Mouse (Mus musculus) brown adipose tissue, adult 24 weeks (tissue): Measurements from ENCODE around the gene Srrm3. TPM values are rescaled to one million over a fixed set of nuclear protein-coding genes. Genes with fewer than 3 reads are reported as not detected.
A peak's percentile ranks its signal among the peaks of the same experiment; 100 is the strongest.

Experiments used
- H3K27ac ChIP-seq: fragments of 200-500 bp; replicated peaks from 2 replicates; pipeline ENCODE4 v1.5.1; 2012; ENCODE audit warnings: low read depth, mild to moderate bottlenecking, low read length
- H3K4me1 ChIP-seq: fragments of 200-500 bp; 2 replicates; pipeline ENCODE4 v1.6.1; 2012; ENCODE audit warnings: low read length, mixed read lengths; ENCODE audit not compliant: control insufficient read depth, insufficient read depth, insufficient read length
- H3K4me3 ChIP-seq: fragments of 200-500 bp; 2 replicates; pipeline ENCODE4 v1.5.1; 2012; ENCODE audit warnings: low read depth, mild to moderate bottlenecking, low read length, moderate library complexity; ENCODE audit not compliant: insufficient read depth
- polyA plus RNA-seq: library from polyadenylated mRNA; stranded (reverse); fragments of >200 nt; gene quantifications from 2 replicates; pipeline ENCODE4 v1.2.4, GENCODE M21; 2012; ENCODE audit not compliant: missing spikeins, insufficient read depth, insufficient read length

Gene Srrm3
- polyA plus RNA-seq, 1 experiment, result not detected

DNA sequence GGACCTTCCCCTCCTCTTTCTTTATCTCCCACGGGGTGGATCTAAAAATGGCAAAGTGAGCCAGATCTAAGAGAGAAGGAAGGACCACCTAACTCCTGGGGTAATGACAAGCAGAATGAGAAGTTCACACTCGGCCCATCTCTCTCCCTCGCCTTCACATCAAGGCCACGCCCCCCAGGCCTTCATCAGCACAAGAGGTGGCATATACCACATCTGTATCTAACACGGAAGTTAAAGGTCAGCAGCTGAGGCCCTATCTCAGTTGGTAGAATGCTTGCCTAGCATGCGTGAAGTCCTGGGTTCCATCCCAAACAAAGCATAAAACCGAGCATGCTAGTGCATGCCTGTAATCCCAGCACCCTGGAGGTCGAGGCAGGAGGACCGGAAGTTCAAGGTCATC is 67.1 kb downstream of the Srrm3 start:
- peaks cover 6% of the 10 kb centered on the region; the same call in 1 of the 2 replicates for H3K4me1 ChIP-seq
- no peak overlapping the region for H3K27ac ChIP-seq
- no peak overlapping the region for H3K4me3 ChIP-seq

DNA sequence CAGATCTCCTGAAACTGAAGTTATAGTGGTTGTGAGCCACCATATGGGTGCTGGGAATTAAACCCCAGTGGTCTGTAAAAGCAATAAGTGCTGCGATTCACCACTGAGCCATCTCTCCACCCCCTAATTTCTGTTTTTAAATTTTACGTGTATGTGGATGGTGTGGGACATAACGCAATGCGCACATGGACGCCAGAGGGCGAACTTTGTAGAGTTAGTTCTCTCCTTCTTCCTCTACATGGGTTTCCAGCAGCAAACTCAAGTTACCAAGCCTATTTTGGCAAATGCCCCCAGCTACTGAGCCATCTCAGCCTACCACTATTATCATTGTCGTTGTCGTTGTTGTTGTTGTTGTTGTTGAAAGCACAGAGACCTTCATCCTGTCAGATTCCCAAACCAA is 70.5 kb downstream of the Srrm3 start:
- H3K4me1 ChIP-seq, result peaks cover 12% of the 10 kb centered on the region
- H3K4me3 ChIP-seq, result peak overlapping the region; percentile 46
- peak overlapping the region; percentile 89 for H3K27ac ChIP-seq

DNA sequence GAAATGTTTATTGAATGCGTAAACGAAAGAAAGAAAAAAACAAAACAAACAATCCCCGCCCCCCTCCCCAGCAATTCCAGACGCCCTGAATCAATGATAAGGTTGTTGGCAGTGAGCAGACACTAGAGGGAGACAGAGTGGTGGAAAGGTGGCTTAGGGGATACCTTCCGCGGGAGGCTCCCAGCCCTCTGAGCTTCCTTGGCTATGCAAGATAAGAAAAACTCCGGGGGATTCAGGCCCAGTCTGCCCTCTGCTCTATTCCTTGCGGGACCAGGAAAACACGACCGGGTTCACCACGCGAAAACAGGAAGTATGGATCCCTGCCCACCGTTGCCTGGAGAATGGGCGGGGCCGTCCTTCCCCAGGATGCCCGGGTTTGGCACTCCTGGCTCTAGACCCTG is 71.1 kb downstream of the Srrm3 start:
- Histone ChIP-seq H3K4me1 (peaks cover 12% of the 10 kb centered on the region), H3K4me3 (peak overlapping the region; percentile 46), H3K27ac (peak overlapping the region; percentile 89)

DNA sequence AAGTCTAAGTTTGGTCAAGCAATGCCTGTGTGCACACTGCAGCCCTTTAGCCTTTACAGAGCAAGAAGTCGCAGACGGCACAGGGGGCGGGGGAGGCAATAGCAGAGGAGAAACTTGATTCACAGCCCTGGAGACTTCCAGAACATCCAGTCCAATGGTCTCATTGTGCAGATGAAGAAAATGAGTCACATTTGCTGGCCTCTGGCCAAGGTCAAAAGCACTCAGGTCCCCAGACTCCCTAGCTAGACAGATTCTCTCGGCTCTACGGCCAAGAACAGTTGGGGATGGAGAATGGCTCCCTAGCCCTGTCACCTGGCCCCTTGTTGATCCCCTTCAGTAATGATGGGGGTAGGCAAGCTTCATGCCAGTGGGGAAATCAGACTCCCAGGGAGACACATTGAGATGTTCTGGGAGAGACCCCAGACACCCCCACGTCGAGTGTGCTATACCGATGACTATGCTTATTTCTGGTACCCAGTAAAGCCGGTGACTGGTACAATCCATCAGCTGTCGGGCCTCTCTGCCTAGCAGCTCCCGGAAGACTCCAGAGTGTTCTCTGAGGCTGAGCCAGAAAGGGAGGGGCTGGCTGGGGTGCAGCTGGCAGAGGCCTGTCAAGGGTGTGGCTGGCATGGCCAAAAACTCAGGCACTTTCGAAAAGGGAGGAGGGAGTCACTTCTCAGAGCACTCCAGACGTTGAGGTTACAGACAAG is 72.9 kb downstream of the Srrm3 start:
- Histone ChIP-seq H3K27ac (peak overlapping the region; percentile 90), H3K4me3 (no peak overlapping the region), H3K4me1 (peaks cover 12% of the 10 kb centered on the region)

DNA sequence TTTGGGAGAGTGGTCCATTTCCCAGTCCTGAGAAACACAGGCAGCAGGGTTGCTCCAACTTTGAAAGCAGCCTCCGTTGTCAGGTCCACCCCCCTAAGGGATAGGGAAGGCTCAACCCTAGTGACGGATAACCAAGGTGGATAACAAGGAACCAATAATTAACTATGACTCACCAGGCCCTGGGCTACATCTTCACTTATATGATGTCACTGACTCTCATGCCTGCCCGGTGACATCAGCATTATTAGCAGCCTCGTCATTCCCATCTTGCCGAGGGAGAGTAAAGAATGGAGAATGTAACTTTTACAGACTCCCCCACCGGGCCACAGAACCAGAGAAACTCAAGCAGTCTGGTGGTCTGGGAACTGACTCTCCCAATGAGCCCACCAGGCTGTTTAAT is 78.0 kb downstream of the Srrm3 start:
- Histone ChIP-seq H3K4me3 (no peak overlapping the region), H3K27ac (no peak overlapping the region), H3K4me1 (peaks cover 2% of the 10 kb centered on the region)

DNA sequence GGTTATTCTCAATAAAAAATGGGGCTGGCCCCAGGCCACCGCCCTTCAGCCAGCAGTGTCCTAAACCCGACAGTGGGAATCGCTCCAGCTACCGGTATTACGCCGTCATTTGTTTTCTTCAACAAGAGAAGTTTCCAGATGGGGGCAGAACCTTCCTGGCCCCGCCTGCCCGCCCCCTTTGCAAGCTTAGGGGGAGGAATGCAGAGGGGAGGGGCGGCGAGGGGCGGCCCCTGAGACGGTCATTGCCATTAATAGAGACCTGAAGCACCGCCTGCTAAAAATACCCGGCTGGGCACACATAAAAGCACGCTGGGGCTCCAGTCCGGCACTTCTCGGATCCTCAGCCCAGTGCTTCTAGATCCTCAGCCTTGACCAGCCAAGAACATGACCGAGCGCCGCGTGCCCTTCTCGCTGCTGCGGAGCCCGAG is 81.0 kb downstream of the Srrm3 start, which contains the start of gene Hspb1:
Hspb1 (plus strand) TSS at position 245 of the 428 bp plus-strand sequence.
- Histone ChIP-seq H3K4me3 (peak within 1 kb of the TSS; percentile 83), H3K4me1 (no peaks in the 10 kb centered on the region), H3K27ac (peak within 1 kb of the TSS; percentile 98)

DNA sequence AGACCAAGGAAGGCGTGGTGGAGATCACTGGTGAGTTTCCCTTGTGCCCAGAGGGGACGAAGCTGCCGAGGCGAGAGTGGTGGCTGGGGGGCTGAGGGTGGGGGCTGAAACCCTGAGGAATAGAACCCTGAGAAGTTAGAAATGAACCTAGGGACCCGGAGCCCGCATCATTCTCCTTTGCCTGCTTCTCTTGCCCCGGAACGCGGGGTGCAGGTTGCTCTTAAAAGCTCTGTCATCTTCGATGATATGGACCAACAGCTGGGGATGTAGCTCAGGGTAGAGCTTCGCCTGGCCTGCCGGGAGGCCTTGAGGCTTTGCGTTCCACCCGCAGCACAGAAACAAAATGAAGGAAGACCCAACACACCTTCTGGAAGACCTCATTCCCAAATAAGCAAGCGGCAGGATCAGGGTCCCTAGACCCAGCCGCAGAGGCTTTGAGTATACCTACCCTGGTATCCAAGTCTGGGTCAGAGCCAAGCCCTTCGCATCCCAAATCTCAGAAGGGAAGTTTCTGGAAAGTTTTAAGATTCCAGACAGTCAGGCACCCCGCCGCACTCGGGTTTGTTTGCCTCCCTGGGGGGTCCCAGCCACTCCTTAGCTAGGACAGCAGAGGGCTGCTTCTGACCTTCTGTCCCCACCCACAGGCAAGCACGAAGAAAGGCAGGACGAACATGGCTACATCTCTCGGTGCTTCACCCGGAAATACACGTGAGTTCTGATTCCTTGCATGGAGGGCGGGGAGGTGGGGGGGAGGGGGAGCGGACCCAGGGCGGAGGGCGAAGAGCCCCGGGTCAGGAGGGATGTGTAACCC is 81.9 kb downstream of the Srrm3 start:
- H3K4me3 ChIP-seq, result peak overlapping the region; percentile 83
- peak overlapping the region; percentile 91 for H3K27ac ChIP-seq
- H3K4me1 ChIP-seq, result no peaks in the 10 kb centered on the region

DNA sequence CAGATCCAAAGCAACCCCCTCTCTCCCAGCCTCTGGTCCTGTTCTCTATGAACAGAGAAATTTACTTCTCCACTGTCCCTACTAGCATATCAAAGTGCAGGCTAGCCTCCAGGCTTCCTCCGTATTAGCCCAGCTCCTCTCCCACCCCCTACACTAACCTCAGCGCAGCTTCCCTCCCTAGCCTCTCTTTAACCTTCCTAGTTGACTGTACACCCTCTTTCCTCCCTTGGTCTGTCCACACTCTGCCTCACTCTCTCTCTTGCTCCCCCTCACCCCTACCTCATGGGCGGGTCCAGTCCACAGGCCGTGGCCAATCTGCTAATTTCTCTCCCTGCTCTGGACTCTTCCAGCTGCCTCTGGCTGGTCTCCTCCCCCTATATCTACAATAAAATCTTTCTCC is 83.6 kb downstream of the Srrm3 start:
- Histone ChIP-seq H3K27ac (no peak overlapping the region), H3K4me3 (no peak overlapping the region), H3K4me1 (no peaks in the 10 kb centered on the region)

DNA sequence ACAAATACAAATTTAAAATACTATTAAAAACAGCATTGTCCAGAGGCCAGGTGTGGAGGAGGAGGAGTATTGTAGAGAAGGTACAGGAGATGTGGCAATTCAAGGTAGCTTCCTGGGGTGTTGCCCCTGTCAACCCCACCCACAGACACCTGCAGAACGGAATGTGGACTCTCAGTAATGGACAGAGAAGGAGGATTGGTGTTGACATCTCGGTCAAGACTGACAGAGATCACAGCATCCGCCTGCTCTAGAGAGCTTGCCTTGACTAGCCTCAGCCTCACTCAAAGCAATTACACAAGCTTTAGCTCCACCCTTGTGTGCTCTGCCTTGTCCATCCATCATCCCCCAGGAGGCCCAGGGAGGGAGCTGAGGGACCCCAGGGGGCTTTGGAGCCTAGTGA is 84.2 kb downstream of the Srrm3 start:
- Histone ChIP-seq H3K4me3 (no peak overlapping the region), H3K4me1 (no peaks in the 10 kb centered on the region), H3K27ac (no peak overlapping the region)

DNA sequence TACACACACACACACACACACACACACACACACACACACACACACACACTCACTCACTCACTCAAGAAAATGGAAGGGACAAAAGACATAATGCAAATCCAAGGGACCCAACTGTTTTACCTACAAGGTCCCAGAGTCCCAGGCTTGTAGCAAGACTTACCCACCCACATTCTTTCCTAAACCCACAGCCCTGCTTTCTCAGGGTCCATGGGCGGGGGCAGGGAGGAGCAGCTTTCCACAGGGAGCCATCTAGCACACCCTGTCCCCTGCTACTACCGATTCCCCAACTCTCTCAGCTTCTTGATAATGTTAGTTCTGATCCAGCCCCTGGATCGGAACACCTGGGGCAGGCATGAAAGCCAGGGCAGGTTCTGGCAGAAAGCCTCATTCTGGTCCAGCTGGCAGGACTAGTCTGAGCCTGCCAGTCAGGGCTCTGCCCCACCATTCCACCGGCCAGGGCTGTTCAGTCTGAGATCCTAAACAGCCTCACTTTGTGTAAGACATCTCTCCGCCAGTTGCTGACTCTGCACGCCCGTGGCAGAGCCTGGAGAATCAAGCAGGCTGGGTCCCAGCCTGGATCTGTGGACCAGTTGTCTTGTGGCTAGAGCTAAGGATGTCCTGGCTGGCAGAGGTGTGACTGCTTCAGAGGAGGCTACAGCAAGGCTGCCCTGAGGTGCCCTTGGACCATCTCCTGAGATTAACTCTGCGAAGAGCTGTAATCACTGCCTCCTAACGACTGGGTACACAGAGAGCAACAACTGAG is 86.1 kb downstream of the Srrm3 start:
- Histone ChIP-seq H3K4me3 (no peak overlapping the region), H3K27ac (no peak overlapping the region), H3K4me1 (no peaks in the 10 kb centered on the region)

DNA sequence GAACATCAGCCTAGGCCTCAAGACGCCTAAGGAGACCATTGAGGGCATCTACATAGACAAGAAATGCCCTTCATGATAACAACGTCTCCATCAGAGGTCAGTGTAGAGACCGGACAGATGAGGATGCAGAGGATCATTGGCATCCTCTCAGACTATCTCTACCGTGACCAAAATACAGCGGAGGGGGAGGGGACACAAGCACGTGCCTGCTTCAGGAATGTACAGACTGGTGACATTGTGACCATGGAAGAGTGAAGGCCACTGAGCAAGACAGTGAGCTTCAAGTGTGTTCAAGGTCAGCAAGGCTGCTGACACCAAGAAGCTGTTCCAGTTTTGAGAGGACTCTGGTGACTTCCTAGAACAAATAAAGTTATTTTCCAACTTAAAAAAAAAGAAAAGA is 88.3 kb downstream of the Srrm3 start:
- no peaks in the 10 kb centered on the region for H3K4me1 ChIP-seq
- no peak overlapping the region for H3K27ac ChIP-seq
- H3K4me3 ChIP-seq, result no peak overlapping the region

DNA sequence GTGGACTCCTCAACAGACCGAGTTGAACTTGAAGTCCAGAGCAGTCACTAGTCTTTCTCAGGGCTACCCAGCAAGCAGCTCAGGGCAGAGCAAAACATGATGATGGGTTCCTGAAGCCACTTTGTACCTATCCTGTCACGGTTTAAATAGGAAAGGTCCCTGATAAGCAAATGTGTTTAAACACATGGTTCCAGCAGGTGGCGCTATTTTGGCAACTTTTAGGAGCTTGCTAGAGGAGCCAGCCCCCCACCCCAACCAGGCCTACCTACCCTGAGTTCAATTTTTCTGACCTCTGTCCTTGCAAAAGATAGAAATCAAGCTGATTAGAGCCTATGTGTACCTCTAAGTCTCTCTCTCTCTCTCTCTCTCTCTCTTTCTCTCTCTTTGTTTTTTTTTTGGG is 91.3 kb downstream of the Srrm3 start:
- no peak overlapping the region for H3K27ac ChIP-seq
- H3K4me1 ChIP-seq, result no peaks in the 10 kb centered on the region
- H3K4me3 ChIP-seq, result no peak overlapping the region

DNA sequence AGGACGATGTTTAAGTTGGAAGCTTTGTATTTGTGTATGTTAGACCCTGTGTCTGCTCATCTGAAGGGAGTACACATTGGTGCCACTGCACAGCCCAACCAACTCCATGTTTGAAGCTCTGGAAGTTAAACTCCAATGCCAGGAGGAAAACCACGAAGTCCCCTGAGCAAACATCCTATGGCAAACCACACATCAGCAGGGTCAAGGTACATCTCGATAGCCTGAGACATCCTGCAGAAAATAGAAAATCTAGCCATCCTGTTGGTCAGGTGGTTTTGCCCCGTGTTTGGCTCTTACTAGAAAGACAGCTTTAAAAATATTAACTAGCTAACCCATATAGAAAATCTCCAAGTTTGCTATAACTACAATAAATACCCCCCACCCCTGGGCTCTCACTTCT is 92.3 kb downstream of the Srrm3 start:
- H3K27ac ChIP-seq, result no peak overlapping the region
- no peaks in the 10 kb centered on the region for H3K4me1 ChIP-seq
- H3K4me3 ChIP-seq, result no peak overlapping the region

DNA sequence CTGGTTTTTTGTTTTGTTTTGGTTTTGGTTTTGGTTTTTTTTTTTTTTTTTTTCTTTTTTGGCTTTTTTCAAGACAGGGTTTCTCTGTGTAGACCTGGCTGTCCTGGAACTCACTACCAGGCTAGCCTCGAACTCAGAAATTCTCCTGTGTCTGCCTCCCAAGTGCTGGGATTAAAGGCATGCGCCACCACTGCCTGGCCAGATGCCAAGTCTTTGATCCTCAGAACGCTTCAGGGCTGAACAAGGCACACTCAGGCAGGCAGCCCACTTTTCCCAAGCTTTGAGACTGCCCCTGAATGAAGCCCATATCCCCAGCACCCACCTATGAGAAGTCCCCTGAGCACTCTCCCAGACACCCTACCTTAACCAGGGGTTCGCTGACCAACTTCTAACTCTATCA is 93.1 kb downstream of the Srrm3 start:
- Histone ChIP-seq H3K4me1 (peaks cover 3% of the 10 kb centered on the region; the same call in 1 of the 2 replicates), H3K27ac (no peak overlapping the region), H3K4me3 (no peak overlapping the region)

DNA sequence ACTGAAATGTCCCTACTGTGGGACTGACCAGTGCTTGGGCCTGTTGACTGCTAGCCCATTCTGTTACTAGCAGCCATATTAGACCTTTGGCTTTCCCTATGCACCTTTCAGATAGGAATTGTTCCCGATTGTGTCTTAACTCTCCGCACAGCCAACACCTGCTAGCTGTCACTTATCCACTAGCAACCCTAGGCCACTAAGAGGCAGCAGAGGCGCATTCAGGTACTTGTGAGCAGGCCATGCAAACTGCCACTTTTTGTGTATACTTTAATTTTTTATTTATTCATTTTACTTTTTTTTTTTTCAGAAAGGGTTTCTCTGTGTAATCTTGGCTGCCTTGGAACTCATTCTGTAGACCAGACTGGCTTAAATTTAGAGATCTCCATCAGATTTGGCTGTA is 94.0 kb downstream of the Srrm3 start:
- H3K4me1 ChIP-seq, result peaks cover 3% of the 10 kb centered on the region; the same call in 1 of the 2 replicates
- H3K27ac ChIP-seq, result no peak overlapping the region
- H3K4me3 ChIP-seq, result no peak overlapping the region
